Mouse (Mus musculus): ENCODE data around the gene Gnai3. TPM values are rescaled to one million over a fixed set of nuclear protein-coding genes. Genes with fewer than 3 reads are reported as not detected.

Gene Gnai3
- polyA plus RNA-seq, 1 experiment from 2014 or later: 134 TPM

DNA sequence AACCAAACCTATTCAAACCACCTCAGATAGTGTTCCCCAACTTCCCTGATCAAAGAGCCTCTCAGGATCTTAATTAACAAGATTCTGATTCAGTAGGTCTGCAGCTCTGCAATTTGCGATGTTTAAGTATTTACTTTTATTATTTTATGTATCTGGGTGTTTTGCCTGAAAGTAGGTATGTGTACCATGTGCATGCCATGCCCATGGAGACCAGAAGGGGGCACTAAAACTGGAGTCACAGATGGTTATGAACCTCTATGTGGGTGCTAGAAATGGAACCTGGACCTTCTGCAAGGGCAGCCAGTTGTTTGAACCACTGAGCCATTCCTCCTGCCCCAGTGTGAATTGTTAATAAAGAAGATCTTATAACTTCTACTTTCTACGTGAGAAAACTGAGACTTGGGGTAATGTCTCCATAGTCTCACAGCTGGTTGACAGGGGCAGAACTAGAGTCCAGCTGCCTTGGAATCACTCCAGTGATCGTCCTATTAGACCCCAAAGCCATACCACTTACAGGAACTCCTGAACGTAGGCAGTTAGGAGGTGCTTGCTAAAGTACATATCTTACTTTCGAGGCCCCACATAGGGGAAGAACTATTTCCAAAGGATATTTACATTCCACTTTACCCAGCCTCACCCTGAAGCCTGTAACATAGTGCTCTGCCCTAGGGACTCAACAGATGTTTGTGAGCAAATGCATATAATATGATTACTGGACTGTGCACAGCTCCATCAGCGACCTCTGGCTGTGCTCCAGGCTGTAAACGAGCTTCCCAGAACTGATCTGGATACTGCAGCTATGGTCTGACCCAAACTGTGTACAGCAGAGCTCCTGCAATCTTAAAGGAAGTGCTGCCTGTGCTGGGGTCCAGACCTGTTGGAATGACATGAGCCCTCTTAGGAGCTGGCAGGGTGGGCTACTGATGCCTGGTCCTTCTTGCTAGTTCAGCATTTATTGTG lies 33.1 kb upstream of the Gnai3 start:
- no peak for ATAC-seq (replicated peaks; ENCODE audit: low FRiP score, low read depth)
- Histone ChIP-seq H3K4me1 (replicated peaks; ENCODE audit: insufficient read depth, low read length) (0 out of 2 replicates have a peak, but pooled peaks cover 3% of the 10 kb centered on the region), H3K27ac (no peak overlapping the region), H3K9me3 (replicated peaks; ENCODE audit: low read length) (no peaks in the 10 kb centered on the region), H3K36me3 (ENCODE audit: insufficient read depth, low read length) (no peaks in the 10 kb centered on the region), H3K4me3 (replicated peaks; ENCODE audit: low read depth, low read length) (no peak overlapping the region), H3K27me3 (ENCODE audit: insufficient read depth, low read length) (no peaks in the 10 kb centered on the region), H3K9ac (ENCODE audit: low read depth, low read length) (no peak overlapping the region), H3K4me2 (ENCODE audit: low read length) (no peak overlapping the region)
- no peak for TF ChIP-seq CTCF (IDR thresholded peaks at IDR 0.05; ENCODE audit: low read depth)
- DNase-seq (ENCODE audit: low spot score): peak; percentile 56
- 62% methylated on average over 7 of the region's 7 CpGs for WGBS

DNA sequence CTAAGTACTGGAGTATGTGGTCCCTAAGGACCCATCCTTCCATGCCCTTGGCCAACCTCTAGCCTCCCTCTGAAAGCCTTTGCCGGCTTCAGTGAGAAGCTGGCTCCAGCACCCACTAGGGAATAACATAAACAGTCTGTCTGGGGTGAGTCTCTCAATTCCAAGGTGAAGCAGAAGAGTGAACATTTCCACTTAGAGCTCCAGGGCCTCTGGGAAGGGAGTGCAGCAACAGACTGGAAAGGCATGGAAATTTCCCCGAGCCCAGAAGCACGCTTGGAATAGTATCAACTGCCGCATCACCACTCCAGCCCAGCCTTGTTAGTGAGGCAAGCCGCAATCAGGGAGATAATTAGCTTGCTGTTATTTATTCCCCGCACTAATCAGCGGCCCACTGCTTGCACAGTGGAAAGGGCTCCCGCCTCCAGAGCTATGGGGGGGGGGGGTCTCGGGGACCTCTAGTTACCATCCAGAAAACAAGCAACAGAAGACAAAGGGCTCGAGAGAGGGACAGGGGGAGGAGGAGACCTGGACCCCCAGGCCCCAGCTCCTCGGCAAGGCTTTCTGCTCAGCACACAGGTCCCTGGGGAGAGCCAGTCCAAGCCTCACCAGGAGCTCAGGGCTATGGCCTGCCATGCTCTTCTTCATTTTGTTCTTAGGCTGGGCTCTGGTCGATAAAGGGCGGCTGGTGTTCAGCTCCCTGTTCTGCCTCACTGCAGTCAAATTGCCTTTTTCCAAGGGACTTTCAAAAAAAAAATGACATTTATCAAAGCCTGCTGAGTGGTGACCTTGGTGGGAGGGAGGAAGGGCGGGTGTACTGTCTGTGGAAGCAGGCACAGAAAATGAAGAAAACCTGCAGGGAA lies 29.0 kb upstream of the Gnai3 start:
- Histone ChIP-seq H3K4me1 (replicated peaks; ENCODE audit: insufficient read depth, low read length) (0 out of 2 replicates have a peak, but pooled peaks cover 3% of the 10 kb centered on the region), H3K4me2 (ENCODE audit: low read length) (peak overlapping the region; percentile 21), H3K9me3 (replicated peaks; ENCODE audit: low read length) (no peaks in the 10 kb centered on the region), H3K4me3 (replicated peaks; ENCODE audit: low read depth, low read length) (no peak overlapping the region), H3K36me3 (ENCODE audit: insufficient read depth, low read length) (no peaks in the 10 kb centered on the region), H3K27me3 (ENCODE audit: insufficient read depth, low read length) (no peaks in the 10 kb centered on the region), H3K27ac (no peak overlapping the region), H3K9ac (ENCODE audit: low read depth, low read length) (no peak overlapping the region)
- TF ChIP-seq CTCF (IDR thresholded peaks at IDR 0.05; ENCODE audit: low read depth): no peak
- WGBS: 17% methylated on average over 14 of the region's 14 CpGs
- peak; percentile 42 for DNase-seq (ENCODE audit: low spot score)
- ATAC-seq (replicated peaks; ENCODE audit: low FRiP score, low read depth): no peak; the same call in 1 of the 2 replicates

DNA sequence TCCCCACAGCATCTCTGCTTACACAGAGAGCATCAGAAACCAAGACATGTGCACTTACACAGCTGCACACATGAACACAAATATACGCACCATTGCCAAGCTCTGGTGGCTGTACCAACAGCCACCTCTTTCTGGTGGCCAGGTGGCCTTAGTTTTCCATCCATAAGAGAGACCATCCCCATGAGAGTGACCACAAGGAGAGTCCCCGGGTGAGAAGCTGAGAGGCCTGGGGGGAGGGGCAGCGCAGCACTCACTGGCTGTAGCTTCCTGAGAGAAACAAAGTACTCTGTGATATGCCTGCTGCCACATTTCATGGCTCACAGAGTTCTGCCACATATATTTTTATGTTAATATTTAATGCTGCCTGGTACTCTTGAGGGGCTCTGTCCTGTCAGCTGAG lies 23.3 kb upstream of the Gnai3 start:
- Histone ChIP-seq H3K9ac (ENCODE audit: low read depth, low read length) (no peak overlapping the region), H3K4me3 (replicated peaks; ENCODE audit: low read depth, low read length) (no peak overlapping the region), H3K4me1 (replicated peaks; ENCODE audit: insufficient read depth, low read length) (peaks cover 8% of the 10 kb centered on the region; the same call in 1 of the 2 replicates), H3K27ac (no peak overlapping the region), H3K36me3 (ENCODE audit: insufficient read depth, low read length) (no peaks in the 10 kb centered on the region), H3K9me3 (replicated peaks; ENCODE audit: low read length) (no peaks in the 10 kb centered on the region), H3K4me2 (ENCODE audit: low read length) (no peak overlapping the region), H3K27me3 (ENCODE audit: insufficient read depth, low read length) (no peaks in the 10 kb centered on the region)
- TF ChIP-seq CTCF (IDR thresholded peaks at IDR 0.05; ENCODE audit: low read depth): no peak
- 45% methylated on average over 3 of the region's 3 CpGs for WGBS
- DNase-seq (ENCODE audit: low spot score) (no peak), ATAC-seq (replicated peaks; ENCODE audit: low FRiP score, low read depth) (no peak)

DNA sequence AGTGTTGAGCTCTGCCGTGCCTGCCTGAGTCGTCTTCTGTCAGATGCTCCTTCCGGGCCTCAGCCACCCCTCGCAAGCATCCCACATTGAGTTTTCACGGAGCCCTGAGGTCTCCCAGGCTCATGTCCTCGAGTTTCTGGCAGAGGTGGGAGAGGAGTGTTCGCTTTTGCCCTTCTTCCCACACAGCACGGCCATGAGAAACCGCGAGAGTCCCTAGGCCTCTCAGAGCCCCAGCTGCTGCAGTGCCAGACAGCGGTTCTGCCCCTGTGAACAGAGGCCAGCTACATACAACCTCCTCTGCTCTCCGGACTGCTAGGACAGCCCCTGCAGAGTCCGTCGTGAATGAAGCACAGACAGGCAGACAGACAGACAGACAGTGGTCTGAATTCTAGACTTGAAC lies 21.6 kb upstream of the Gnai3 start:
- H3K4me1 ChIP-seq (replicated peaks; ENCODE audit: insufficient read depth, low read length): peaks cover 8% of the 10 kb centered on the region; the same call in 1 of the 2 replicates
- H3K9ac ChIP-seq (ENCODE audit: low read depth, low read length): no peak overlapping the region
- no peaks in the 10 kb centered on the region for H3K27me3 ChIP-seq (ENCODE audit: insufficient read depth, low read length)
- TF ChIP-seq CTCF (IDR thresholded peaks at IDR 0.05; ENCODE audit: low read depth): no peak
- ATAC-seq (replicated peaks; ENCODE audit: low FRiP score, low read depth) (peak; percentile 49; the same call in 1 of the 2 replicates), DNase-seq (ENCODE audit: low spot score) (no peak)
- H3K27ac ChIP-seq: no peak overlapping the region
- no peak overlapping the region for H3K4me2 ChIP-seq (ENCODE audit: low read length)
- H3K9me3 ChIP-seq (replicated peaks; ENCODE audit: low read length): no peaks in the 10 kb centered on the region
- WGBS: 21% methylated on average over 14 of the region's 14 CpGs
- H3K36me3 ChIP-seq (ENCODE audit: insufficient read depth, low read length): no peaks in the 10 kb centered on the region
- H3K4me3 ChIP-seq (replicated peaks; ENCODE audit: low read depth, low read length): no peak overlapping the region

DNA sequence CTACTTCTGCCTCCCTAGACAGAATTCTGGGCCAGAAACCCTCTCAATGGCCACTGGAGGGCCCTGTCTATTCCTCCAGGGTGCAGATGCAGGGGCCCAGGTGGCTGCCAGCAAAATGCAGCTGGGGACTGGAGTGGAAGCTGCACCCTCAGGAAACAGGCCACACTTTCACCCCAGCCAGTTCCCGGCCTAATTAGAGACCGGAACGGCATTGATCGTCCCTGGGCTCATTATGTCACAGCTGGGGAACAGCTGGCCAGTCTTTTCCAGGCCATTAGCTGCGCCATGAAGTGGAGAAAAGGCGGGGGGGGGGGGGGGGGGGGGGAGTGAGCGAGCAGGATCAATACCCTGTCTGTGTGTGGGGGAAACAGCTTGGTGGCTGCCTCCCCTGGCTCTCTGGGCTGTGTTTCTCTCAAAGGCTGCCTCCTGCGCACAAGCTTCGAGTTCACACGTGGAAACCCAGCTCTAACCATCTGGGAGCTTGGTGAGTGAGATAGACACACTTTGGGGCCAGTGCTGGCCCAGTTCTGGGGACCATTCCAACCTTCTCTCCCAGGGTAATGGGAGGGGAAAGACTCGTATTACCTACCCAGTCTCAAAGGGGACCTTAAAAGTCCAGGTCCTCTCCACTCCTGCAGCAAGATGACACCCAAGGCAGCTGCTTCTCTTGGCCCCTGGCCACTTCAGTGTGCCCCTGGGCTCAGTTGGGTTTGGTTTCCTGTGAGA lies 20.7 kb upstream of the Gnai3 start:
- Histone ChIP-seq H3K4me3 (replicated peaks; ENCODE audit: low read depth, low read length) (no peak overlapping the region), H3K27ac (0 out of 2 replicates have a peak overlapping the region, but pooled peaks have one; percentile 2), H3K27me3 (ENCODE audit: insufficient read depth, low read length) (no peaks in the 10 kb centered on the region), H3K9me3 (replicated peaks; ENCODE audit: low read length) (no peaks in the 10 kb centered on the region), H3K4me1 (replicated peaks; ENCODE audit: insufficient read depth, low read length) (peaks cover 8% of the 10 kb centered on the region; the same call in 1 of the 2 replicates), H3K9ac (ENCODE audit: low read depth, low read length) (no peak overlapping the region), H3K36me3 (ENCODE audit: insufficient read depth, low read length) (no peaks in the 10 kb centered on the region), H3K4me2 (ENCODE audit: low read length) (no peak overlapping the region)
- peak; percentile 70 for ATAC-seq (replicated peaks; ENCODE audit: low FRiP score, low read depth)
- WGBS: 15% methylated on average over 9 of the region's 11 CpGs
- peak; percentile 57 for TF ChIP-seq CTCF (IDR thresholded peaks at IDR 0.05; ENCODE audit: low read depth)
- peak; percentile 82 for DNase-seq (ENCODE audit: low spot score)
